Mouse (Mus musculus) intestine, postnatal 0 days (tissue): ENCODE data around the gene Ddi2. TPM values are rescaled to one million over a fixed set of nuclear protein-coding genes. Genes with fewer than 3 reads are reported as not detected.
"Not testable (repeated sequence)": the region's sequence is repeated elsewhere in the genome, so short reads cannot be mapped to it uniquely, and the experiment has no call there.

Experiments
- ATAC-seq: fragments of 200-750 bp; cut with Nextera tagmentation; 2 replicates; pipeline ENCODE4 v1.8.0; 2017; ENCODE audit warnings: mild to moderate bottlenecking, moderate TSS enrichment, moderate library complexity
- H3K27ac ChIP-seq: fragments of 300-500 bp; sonication (generic); 2 replicates; pipeline ENCODE4 v1.5.1; 2014; ENCODE audit warnings: mild to moderate bottlenecking, low read depth, low read length, moderate library complexity
- H3K27me3 ChIP-seq: fragments of 300-500 bp; sonication (generic); replicated peaks from 2 replicates; pipeline ENCODE4 v1.6.1; 2014; ENCODE audit warnings: low read length, mixed read lengths; ENCODE audit not compliant: control insufficient read depth, insufficient read depth
- H3K36me3 ChIP-seq: fragments of 300-500 bp; sonication (generic); 2 replicates; pipeline ENCODE4 v1.6.1; 2014; ENCODE audit warnings: mild to moderate bottlenecking, moderate library complexity; ENCODE audit not compliant: control insufficient read depth, insufficient read depth
- H3K4me1 ChIP-seq: fragments of 300-500 bp; sonication (generic); replicated peaks from 2 replicates; pipeline ENCODE4 v1.6.1; 2014; ENCODE audit warnings: antibody characterized with exemption, low read length, mixed read lengths; ENCODE audit not compliant: control insufficient read depth, insufficient read depth
- H3K4me2 ChIP-seq: fragments of 300-500 bp; sonication (generic); replicated peaks from 2 replicates; pipeline ENCODE4 v1.6.1; 2014; ENCODE audit warnings: low read depth, mild to moderate bottlenecking, moderate library complexity
- H3K4me3 ChIP-seq: fragments of 300-500 bp; sonication (generic); 2 replicates; pipeline ENCODE4 v1.5.1; 2014; ENCODE audit warnings: low read depth, low read length
- H3K9ac ChIP-seq: fragments of 300-500 bp; sonication (generic); 2 replicates; pipeline ENCODE4 v1.6.1; 2014; ENCODE audit warnings: mild to moderate bottlenecking, low read depth, low read length
- H3K9me3 ChIP-seq: fragments of 300-500 bp; sonication (generic); 2 replicates; pipeline ENCODE4 v1.6.1; 2016; ENCODE audit warnings: mixed run types; ENCODE audit not compliant: control insufficient read depth
- CTCF ChIP-seq: sonication (generic); IDR thresholded peaks from 2 replicates; pipeline ENCODE4 v1.5.1; 2016; ENCODE audit warnings: low read depth, mild to moderate bottlenecking, control low read depth, antibody characterized with exemption, moderate library complexity
- WGBS: fragments of 180-500 bp; shearing (Covaris S2); extraction: QIAGEN DNeasy Blood & Tissue Kit; methylation state at CpG from one replicate; pipeline ENCODE4 v1.1.7; 2014; 5-methylcytosine and 5-hydroxymethylcytosine counted together
- polyA plus RNA-seq: library from polyadenylated mRNA; unstranded; fragments of >200 nt; fragmentation: Nextera tagmentation; extraction: Ambion mirVana; gene quantifications from 2 replicates; pipeline ENCODE4 v1.2.1, GENCODE M21; 2015

Ddi2 gene
- 15.9 and 16.7 TPM in 2 replicates for polyA plus RNA-seq

DNA sequence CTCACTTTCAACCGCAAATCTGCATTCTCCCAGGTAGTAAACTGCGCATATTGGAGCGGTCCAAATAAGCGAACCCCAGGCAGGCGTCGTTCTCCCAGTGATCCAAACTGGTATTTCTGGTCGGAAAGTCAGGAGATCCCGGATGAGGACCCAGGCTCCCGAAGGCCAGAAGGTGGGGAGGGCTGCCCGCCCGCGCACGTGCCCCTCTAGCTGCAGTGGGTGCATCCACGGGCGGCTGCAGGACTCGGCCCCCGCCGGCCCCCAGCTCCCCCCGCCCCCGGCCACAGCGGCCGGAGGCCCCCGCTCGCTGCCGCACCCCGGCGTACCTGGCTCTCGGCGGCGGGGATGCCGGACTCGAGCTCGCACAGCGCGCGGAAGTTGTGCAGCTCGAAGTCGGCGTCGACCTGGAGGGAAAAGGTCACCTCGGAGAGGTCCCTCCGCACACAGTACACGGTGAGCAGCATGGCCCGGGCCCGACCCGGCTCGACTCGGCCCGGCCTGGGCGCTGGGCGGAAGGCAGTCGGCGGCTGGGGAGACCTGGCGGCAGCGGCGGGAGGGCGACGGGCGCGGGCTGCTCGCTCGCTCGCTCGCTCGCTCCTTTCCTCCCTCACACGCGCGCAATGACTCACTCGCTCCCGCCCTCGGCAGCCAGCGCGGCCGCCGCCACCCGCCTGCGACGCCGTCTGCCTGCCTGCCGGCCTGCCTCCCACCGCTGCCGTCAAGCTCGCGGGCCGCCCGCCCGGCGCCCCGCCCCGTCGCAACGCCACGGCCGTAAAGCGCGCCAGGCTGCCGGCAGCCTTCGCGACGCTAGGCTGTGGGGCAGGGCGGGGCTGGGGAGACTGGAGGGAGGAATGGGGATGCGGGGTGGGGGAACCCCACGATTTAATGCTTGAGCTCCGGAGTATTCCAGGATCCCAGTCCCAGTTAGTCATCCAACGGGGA, at the start of gene Ddi2:
TSS of gene Ddi2 (minus strand) at position 689 of the 942 bp plus-strand sequence.
- Histone ChIP-seq H3K9me3 (no peaks in the 10 kb centered on the region), H3K27ac (peak within 1 kb of the TSS; percentile 98), H3K27me3 (no peaks in the 10 kb centered on the region), H3K4me1 (no peaks in the 10 kb centered on the region), H3K4me3 (peak within 1 kb of the TSS; percentile 85), H3K36me3 (peaks cover 8% of the 10 kb centered on the region; the same call in 1 of the 2 replicates), H3K4me2 (peak within 1 kb of the TSS; percentile 90), H3K9ac (peak within 1 kb of the TSS; percentile 94)
- ATAC-seq, result peak; percentile 82
- WGBS, result under 1% methylated on average over 70 of the region's 105 CpGs
- no peak for TF ChIP-seq CTCF

DNA sequence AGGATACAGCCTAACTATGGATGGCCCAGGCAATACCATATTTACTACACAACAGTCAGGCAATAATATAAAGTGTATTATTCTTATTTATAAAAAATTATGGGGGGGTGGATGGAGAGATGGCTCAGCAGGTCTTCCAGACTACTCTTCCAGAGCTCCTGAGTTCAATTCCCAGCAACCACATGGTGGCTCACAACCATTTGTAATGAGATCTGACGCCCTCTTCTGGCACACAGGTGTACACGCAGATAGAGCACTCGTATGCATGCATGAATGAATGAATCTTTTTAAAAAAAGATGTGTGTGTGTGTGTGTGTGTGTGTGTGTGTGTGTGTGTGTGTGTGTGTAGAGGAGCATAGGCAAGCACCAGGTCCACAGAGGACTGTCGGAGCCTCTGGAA, 49.8 kb upstream of the Ddi2 start:
- TF ChIP-seq CTCF, result peak; percentile 38; the same call in 1 of the 2 replicates
- H3K9me3 ChIP-seq, H3K4me2 ChIP-seq, H3K27me3 ChIP-seq, H3K9ac ChIP-seq, ATAC-seq, H3K4me1 ChIP-seq, H3K27ac ChIP-seq, H3K4me3 ChIP-seq: not testable (repeated sequence)
- peaks cover 79% of the 10 kb centered on the region for H3K36me3 ChIP-seq
- 87% methylated on average over 4 of the region's 4 CpGs for WGBS

DNA sequence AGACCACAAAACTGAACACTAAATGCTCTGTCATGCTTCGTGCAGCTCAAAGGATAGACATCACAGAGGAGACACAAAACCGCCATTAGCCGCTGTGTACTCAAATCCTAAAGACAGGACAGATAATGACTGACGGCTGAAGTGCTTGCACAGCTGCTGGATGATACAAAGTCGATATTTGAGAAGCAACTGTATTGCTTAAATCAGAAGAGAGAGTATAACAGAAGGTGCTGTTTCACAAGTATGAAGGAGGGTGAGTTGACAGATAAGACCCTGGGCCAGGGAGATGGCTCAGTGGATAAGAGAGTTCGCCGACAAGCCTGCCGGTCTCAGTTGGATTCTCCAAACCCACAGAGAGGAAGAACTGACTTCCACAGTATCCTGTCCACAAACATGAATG, 48.6 kb upstream of the Ddi2 start:
- peaks cover 73% of the 10 kb centered on the region for H3K36me3 ChIP-seq
- WGBS, result 94% methylated on average over 8 of the region's 8 CpGs

GRCm38 (mm10) chr4:141769501-141770160, 46.4 kb upstream of the Ddi2 start:
- WGBS, result 75% methylated on average over 8 of the region's 8 CpGs
- no peaks in the 10 kb centered on the region for H3K9me3 ChIP-seq
- no peak overlapping the region for H3K9ac ChIP-seq
- TF ChIP-seq CTCF, result no peak
- H3K36me3 ChIP-seq, result peaks cover 67% of the 10 kb centered on the region
- no peak overlapping the region for H3K4me2 ChIP-seq
- no peak for ATAC-seq
- no peak overlapping the region; the same call in 1 of the 2 replicates for H3K27ac ChIP-seq
- H3K27me3 ChIP-seq, result no peaks in the 10 kb centered on the region
- H3K4me3 ChIP-seq, result no peak overlapping the region
- no peaks in the 10 kb centered on the region for H3K4me1 ChIP-seq

More for the DNA sequence above, 48.6 kb upstream of the Ddi2 start:
- ATAC-seq, result no peak
- Histone ChIP-seq H3K9ac (no peak overlapping the region), H3K27me3 (no peaks in the 10 kb centered on the region), H3K9me3 (no peaks in the 10 kb centered on the region), H3K27ac (no peak overlapping the region), H3K4me3 (no peak overlapping the region), H3K4me2 (no peak overlapping the region), H3K4me1 (no peaks in the 10 kb centered on the region)
- no peak for TF ChIP-seq CTCF

DNA sequence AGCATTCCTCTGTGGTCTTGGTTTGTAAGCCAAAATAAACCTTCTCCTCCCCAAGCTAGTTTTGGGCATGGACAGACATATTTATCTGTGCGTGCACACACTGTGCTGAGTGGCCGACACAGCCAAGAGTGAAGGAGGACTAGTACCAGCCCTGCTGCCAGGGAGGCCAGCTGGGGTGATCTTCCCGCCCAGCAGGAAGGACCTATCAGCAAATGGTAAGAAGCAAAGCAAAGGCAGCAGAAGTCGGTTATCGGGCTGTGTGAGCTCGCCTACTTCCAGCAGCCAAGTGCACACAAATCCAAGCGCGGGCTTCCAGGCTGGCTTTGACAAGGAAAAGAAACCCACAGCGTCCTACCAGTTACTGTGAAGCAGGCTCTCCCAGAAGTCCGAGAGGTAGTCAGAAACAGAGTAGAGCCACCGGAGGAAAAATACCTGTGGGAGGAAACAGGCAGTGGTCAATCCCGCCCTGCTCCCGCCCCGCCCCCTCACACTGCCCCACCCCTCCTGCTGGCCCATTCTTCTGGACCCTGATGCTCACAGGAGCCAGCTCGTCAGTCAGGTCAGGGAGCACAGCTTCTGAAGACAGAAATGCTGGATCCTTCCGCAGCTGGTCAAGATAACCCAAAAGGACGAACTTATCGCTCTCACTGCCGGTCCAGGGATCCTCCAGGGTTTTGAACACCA, 44.3 kb upstream of the Ddi2 start:
- ATAC-seq, result 0 out of 2 replicates have a peak, but pooled peaks have one; percentile 16
- H3K36me3 ChIP-seq, result peaks cover 71% of the 10 kb centered on the region
- WGBS, result 68% methylated on average over 19 of the region's 19 CpGs
- no peak overlapping the region for H3K4me3 ChIP-seq
- no peak for TF ChIP-seq CTCF
- no peaks in the 10 kb centered on the region for H3K9me3 ChIP-seq
- H3K27ac ChIP-seq, result peak overlapping the region; percentile 66
- no peaks in the 10 kb centered on the region for H3K27me3 ChIP-seq
- H3K4me1 ChIP-seq, result no peaks in the 10 kb centered on the region
- no peak overlapping the region for H3K9ac ChIP-seq
- no peak overlapping the region; the same call in 1 of the 2 replicates for H3K4me2 ChIP-seq
